Mouse (Mus musculus) large intestine, adult 2 months (tissue): ENCODE results near the gene Igflr1. TPM values are rescaled to one million over a fixed set of nuclear protein-coding genes. Genes with fewer than 3 reads are reported as not detected.
A peak's percentile ranks its signal among the peaks of the same experiment; 100 is the strongest.

Experiments
- DNase-seq: peaks from one replicate; pipeline ENCODE4 v3.0.0-alpha.2; 2012; ENCODE audit warnings: low read depth, low spot score
- WGBS: fragments of 180-500 bp; shearing (Covaris S2); methylation state at CpG from one replicate; pipeline ENCODE4 v1.1.7; 2018; 5-methylcytosine and 5-hydroxymethylcytosine counted together
- polyA plus RNA-seq: library from polyadenylated mRNA; depleted of rRNA; stranded (reverse); fragments of >200 nt; gene quantifications from 2 replicates; pipeline ENCODE4 v1.2.3, GENCODE M21; 2012; rRNA removed

Gene Igflr1
- polyA plus RNA-seq: 9.2 and 10.3 TPM in 2 replicates

DNA sequence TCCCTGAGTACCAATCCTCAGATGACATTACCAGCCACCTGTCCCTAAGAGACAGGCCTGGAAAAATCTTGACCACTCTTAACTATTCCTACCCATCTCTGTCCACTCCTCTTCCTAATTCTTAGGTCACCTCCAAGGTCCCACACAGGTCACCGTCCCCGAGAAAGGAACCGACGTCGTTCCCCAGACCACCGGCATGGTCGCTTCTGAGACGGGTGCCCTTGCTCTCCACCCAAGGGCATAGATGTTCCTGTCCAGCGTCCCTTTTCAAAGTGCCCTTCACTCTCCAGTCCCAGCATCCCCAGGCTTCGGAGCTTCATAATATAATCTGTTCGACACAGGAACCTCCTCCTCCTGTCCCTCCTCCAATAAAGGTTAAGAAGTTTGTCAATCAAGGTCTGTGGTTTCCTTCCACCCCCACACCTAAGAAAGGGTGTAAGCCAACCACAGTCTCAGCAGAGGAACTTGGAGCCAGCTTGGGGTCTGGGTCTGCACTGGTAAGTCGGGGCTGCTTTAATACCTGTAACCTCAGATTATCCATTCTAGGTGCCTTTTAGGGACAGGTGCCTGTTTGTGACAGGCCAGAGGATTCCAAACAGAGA lies at the start of gene Igflr1:
Igflr1 (plus strand) TSS at position 458 of the 602 bp plus-strand sequence.
- WGBS: 95% methylated on average over 12 of the region's 12 CpGs
- no peak for DNase-seq

DNA sequence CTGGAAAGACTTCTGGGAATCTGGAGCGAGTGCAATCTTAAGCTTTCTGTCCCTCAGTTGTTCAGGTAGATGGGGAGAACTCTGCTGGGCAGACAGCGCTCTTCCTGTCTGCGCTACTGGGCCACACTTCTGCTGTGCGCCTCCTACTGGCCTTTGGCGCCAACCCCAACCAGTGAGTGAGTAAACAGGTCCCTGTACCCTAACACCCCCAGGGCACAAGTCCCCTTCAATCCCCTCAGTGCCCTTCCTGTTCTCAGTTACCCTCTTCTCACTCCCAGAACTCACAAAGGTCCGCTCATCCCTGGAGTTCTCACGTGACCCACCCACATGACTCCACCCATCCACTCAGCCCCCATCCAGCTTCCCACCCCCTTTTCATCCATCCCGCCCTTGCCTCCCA lies 46.9 kb upstream of the Igflr1 start:
- no peak for DNase-seq
- WGBS: 34% methylated on average over 8 of the region's 8 CpGs

DNA sequence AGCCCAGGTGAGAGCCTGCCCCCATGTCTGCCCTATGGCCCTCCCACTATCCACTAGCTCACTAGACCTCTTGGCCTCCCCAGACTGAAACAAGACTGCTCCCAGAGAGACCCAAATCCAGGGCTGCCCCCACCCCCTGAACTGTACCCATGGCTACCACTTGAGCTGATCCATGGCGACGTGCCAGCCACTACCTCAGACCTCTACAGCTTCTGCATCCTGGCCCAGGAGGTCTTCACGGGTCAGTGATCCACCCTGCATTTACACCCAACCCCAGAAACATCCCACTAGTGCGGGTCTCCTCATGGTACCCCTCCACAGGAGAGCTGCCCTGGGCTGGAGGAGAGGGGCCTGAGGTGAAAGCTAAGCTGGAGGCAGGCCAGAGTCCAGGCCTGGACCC lies 44.8 kb upstream of the Igflr1 start:
- DNase-seq: no peak
- 64% methylated on average over 4 of the region's 4 CpGs for WGBS

DNA sequence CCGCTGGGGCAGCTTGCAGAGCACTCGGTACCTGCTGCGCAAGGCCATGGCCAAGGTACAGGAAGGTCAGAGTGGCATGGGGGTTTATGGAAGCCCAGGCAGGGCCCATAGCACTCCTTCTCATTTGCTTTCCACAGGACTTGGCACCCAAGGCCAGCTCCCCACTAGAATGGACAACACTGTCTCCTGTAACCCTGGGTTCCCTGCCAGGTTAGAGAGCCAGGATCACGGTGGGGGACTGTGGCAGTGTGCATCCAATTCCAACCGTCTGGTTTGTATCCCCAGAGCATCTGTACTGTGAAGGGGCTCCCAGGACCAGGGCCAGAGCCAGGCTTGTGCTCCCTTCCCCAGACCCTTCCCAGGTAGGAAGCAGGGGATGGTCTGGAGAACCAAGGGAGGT lies 44.4 kb upstream of the Igflr1 start:
- WGBS: 76% methylated on average over 5 of the region's 5 CpGs
- DNase-seq: no peak

DNA sequence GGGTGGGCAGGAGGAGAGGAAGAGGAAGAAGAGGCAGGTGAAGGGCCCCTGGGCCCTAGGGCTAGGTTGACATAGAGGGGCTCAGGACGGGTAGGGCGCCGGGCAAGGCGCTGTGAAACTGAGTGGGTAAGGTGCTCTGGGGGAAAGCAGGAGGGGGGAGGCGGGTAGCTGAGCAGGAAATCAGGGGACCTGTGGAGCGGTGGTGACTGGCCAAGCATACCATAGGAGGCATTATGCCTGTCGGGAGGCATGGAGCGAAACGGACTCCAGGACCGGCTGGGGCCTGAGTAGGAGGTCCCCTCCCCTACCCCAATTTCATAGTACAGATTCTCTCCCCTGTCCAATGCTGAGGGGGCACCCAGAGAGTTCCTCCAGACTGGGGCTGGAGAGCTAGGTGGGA lies 42.4 kb upstream of the Igflr1 start:
- no peak for DNase-seq
- WGBS: 94% methylated on average over 10 of the region's 10 CpGs

DNA sequence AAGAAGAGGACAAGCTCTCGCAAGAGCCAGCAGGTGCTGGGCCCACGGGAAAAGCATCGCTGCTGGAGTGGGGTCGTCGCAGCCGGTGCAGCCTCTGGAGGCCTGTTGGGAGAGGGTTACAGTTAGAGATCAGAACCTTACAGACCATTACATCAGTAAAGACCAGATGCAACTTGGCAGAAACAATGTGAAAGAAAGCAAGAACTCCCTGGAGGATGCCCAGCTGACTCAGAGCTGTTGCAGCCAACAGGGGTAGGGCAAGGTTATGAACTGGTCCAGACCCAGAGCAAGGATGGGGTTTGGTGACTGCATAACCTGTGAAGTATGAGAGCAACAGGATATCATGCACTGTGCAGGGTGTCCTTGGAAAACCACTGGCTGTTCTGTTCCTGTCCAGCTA lies 40.7 kb upstream of the Igflr1 start:
- DNase-seq: no peak
- WGBS: 87% methylated on average over 6 of the region's 6 CpGs

DNA sequence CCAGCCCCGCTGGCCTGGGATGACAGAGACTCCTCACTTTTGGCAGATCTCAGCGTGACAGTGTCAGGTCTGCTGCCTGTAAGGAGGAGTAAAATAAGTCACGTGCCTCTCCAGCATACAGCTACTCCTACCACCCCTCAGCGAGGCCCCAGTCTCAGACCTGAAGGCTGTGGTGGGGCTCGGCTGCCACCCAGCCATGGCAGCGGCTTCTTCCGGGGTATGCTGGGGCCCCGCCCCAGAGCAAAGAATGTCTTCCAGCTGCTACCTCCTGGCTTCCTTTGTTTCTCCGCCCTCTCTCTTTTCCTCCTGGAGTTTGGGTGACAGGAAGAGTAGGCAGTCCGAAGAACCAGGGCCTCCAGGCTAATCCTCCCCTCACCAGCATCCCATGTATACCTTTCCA lies 39.3 kb upstream of the Igflr1 start:
- no peak for DNase-seq
- WGBS: 27% methylated on average over 10 of the region's 10 CpGs

DNA sequence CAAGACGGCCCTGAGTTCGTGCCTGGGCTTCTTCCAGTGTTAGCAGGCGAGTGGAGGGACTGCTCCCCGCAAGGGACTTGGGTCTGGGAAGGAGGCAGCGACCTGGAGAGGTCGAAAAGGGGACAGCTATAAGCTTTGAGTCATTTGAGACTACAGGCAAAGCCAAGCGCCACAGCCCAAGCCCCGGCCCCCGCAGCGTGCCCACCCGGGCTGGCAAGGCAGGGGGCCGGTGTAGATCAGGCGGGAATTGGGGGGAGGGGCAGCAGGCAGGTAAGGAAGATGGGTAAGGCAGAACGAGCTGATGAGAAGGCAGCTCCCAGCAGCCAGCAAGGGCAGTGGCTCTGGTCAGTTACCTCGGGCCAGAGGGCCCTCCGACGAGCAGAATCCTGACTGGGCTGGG lies 38.8 kb upstream of the Igflr1 start:
- WGBS: 49% methylated on average over 17 of the region's 17 CpGs
- no peak for DNase-seq

DNA sequence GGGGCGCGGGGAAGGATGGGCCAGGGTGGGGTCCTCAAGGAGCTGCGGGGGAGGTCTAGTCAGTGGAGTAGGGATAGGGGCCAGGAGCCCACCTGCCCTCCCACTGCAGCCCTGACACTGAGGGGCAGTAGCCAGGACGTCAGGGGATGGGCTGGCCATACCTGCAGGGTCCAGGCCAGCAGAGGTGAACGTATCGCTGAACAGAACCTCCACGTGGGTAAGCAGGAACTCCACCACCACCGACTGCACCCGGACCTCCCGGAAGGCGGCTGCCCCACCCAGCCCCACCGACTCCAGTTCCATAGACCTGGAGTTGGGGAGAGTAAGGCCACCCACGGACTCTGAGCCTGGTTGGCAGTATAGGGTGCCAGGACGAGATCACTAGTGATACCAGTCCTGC lies 38.2 kb upstream of the Igflr1 start:
- DNase-seq: no peak
- WGBS: 87% methylated on average over 14 of the region's 14 CpGs

DNA sequence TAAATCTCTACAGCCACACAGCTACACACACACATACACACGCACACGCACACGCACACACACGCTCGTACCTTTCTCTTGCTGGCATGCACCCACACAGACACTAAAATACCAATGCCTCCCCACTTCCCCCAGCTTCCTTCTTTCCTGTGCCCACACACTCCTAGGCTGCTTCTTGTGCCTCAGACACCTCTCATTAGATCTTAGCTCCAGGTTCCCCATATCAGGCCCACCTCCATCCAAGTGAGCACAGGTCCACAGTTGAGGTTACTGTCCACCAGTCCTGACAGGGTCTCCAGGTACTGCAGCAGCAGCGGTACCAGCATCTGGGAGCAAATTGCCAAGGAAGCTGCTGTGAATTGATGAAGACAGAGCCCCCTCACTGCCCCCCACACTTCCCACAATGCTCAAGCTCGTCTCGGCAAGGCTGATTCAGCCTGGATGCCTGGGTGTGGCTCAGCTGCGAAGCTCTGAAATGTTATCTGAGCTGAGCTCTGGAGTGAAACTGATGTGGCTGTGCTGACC lies 33.9 kb upstream of the Igflr1 start:
- no peak for DNase-seq
- 89% methylated on average over 9 of the region's 9 CpGs for WGBS

DNA sequence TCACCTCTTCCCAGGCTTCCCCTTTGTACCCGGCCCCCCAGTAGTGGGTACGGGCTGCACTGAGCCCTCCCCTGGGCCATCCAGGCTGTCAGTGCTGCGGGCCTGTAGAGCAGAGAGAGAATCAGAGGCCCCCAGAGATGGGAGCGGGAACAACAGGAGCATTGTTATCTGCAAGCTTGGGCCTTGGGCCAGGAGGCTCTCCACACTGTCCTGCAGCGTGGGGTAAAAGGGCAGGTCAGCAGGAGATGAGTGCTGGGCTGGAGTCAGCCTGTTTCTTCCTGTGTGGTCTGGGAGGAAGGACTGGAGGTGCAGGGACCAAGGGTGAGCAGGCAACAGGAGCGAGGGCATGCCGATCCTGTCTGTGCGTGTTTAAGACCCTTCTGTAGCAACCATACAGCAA lies 32.3 kb upstream of the Igflr1 start:
- 73% methylated on average over 8 of the region's 8 CpGs for WGBS

DNA sequence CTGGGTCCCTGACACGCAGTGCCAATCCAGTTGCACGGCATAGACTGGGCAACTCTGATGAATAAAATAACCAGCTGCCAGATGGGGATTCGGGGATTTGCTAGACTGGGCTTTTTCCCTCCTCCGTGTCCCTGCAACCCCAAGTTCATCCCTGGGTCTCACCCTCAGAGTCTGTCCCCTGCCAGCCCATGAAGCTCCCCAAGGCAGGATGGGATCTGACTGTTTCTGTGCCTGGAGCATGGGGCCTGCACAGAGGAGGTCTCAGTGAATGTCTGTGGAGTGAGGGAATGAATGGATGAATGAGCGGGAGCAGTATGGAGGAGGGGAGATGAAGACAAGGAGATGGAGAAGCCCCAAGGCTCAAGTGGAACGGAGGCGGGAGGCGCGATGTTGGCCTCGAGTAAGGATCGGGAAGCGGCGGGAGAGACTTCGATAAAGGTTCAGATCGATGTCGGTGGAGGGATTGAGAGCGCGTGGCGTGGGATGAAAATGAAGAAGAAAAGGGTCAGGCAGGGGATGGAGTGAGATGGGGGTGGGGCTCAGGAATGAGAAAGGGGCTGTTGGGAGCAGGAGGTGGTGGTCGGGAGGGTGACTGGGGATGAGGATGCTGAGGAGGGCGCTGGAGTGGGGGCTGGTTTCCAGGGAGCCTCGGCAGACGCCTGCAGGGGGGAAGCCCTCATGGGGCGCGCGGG lies 31.1 kb upstream of the Igflr1 start:
- DNase-seq: no peak
- WGBS: 28% methylated on average over 26 of the region's 26 CpGs

More for the DNA sequence above, 32.3 kb upstream of the Igflr1 start:
- no peak for DNase-seq

DNA sequence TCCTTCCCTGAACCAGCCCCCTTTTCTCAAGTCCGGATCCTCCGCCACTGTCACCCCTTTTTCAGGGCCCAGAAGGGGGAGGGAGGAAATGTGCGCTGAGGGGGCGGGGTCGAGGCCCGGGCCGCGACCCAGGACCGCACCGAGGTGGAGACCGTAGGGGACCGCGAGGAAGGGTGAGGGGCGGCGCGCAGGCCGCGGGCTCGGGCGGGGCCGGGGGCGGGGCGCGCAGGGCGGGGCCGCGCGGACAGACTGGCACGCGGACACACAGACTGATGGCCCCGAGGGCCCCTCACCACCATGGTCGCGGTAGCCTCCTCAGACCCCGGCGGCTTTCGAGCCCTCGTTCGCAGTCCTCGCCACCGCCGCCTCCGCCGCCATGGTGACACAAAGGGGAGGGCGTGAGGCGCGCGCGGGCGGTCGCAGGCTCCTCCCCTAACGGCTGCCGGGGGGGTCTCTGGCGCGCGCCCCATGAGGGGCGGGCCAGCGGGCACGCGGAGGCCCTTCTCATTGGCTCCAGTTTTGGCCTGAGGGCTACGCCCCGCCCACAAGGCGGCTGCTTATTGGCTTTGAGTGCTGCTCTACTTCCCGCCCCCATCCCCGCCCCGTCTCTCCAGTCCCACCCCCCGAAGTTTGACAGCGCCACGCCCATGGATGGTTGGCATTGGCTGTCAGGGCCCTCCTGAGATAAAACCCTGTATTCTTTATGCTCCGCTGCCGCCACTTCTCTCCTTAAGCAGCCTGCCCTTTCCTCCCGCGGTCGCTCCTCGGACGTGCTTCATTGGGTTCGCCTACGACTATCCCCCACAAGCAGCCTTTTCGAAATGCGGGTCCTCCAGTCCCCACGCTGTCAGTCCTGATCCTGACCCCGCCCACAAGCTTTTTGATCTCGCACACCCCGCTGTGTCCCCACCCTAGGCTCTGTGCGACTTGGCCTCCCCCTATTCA lies 30.3 kb upstream of the Igflr1 start, which contains the start of gene Arhgap33:
Arhgap33 (minus strand) TSS at position 428 of the 945 bp plus-strand sequence.
- peak; percentile 83 for DNase-seq
- under 1% methylated on average over 84 of the region's 84 CpGs for WGBS

DNA sequence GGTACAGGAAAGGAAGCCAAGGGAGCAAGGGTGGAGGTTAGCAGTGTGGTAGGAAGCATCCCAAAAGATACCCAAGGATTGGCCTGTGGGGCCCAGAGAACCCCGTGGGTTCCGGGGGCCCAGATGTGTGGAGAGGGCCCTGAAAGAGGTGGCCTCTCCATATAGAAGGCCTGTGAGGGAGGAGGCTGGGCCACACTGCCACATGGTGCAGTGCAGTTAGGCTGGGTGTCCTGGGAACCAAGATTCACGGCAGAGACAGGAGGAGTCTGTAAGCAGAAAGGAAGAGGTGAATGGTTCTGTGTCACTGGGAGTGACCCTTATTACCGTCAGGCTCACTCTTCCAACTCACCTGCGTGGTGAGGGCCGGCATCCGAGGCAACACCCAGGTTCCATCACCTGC lies 24.7 kb upstream of the Igflr1 start:
- DNase-seq: no peak
- WGBS: 93% methylated on average over 7 of the region's 7 CpGs

DNA sequence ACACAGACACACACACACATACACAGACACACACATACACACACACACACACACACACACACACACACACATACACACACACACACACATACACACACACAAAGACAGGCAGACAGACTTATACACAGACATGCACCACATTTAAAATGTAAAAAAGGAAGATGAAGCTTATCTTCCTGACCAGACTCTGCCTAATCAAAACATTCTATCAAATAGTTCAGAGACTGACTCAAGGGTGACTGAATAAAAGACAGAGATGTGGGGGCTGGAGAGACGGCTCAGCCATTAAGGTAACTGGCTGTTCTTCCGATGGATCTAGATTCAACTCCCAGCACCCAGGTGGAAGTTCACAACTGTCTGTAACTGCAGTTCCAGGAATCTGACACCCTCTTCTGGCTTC lies 20.9 kb upstream of the Igflr1 start:
- no peak for DNase-seq
- 92% methylated on average over 2 of the region's 2 CpGs for WGBS

DNA sequence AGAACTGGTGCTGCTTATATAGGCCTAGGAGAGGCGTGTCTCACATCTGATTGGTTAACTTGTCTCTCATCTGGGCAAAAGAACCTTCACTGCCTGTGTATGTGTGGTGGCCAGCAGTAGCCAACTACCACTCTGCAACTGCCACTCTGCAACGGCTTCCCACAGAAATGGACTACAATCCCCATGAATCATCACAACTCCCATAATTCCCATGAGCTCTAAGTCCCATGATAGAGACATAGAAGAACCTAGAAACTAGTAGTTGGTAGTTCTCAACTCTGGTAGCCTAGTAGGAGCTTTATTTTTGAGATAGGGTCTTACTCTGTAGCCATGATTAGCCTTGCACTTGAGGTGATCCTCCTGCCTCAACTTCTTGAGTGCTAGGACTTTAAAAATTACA lies 15.3 kb upstream of the Igflr1 start:
- DNase-seq: no peak
- 84% methylated on average over 2 of the region's 2 CpGs for WGBS

DNA sequence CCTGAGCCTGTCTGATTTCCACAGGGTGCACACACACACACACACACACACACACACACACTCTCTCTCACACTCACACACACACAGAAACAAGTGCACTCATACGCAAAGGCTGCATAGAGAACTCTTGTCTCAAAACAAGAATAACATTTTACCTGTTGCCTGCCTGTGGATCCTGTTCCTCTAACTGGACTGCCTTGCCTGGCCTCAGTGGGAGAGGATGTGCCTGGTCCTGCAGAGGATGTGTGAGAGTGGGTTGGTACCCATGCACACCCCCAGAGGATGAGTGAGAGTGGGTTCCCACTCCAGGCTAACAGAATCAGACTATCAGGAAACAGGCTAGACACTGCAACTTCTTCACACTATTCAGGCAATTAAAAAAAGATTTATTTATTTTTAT lies 14.6 kb upstream of the Igflr1 start:
- WGBS: 97% methylated on average over 1 of the region's 1 CpGs
- no peak for DNase-seq

DNA sequence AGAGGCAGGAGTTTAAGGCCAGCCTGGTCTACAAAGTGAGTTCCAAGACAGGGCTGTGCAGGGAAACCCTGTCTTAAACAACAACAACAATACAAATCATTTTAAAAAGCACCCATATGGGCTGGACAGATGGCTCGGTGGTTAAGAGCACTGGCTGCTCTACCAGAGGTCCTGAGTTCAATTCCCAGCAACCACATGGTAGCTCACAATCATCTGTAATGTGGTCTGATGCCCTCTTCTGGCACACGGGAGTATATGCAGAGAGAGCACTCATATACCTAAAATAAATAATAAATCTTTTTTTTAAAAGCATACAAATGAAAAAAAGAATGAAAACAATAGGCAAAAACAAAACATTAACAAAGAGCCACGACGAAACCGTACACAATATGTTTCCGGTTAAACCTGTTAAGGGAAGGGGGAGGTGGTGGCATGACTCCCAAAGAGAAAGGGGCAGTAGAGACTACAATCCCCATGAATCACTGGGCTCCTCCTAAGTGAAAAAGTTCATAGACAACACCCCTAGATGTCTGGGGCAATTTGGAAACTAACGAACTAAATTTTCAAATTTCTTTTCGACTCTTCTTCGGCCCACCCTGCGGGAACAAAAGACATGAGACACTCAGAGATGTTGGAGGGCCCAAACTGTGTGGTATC lies 13.7 kb upstream of the Igflr1 start:
- WGBS: 2% methylated on average over 10 of the region's 10 CpGs

DNA sequence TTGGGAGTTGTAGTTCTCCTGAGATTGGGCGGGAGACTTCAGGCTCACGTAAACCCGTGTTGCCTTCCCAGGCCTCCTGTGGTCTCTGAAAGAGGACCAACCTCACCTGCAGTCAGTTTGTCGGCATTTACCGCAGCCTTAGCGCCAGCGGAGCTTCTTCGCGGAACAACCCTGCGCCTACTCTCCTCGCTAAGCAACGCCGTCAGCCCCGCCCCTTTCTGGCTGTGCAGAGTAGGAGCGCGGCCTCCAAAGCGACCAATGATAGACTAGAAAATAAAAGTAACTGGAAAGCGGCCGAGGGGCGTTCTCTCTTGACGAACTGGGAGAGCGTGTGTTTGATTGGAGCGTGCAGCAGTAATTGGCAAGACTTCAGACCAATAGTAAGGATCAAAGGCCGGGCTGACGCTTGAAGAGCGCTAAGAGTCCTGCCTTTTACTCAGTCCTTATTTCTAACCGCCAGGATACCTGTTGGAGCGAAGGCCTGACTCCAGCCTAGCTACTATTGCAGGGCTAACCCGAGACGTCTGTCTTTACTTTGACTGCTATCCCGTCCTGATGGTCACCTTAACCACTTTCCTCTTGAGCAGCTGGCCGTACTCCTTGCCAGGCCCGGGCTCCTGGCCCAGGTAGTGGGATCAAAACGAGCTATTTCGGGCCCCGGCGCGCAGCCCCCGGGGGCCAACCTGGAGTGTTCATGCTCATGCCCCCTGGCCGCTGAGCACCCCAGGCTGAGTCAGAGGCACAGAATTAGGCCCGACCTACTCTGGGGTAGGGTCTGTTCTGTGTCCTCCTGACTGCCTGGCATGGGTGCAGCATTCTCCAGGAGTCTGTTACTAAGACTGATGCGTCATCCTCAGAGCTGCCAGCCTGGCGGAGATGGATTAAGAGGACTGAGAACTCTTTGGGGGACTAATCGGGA lies 12.9 kb upstream of the Igflr1 start, which contains the start of the genes Hspb6 and Proser3:
Hspb6 (plus strand) TSS at position 77 of the 919 bp plus-strand sequence.
Proser3 (minus strand) TSS at position 198 of the 919 bp plus-strand sequence.
- WGBS: under 1% methylated on average over 44 of the region's 44 CpGs
- DNase-seq: peak; percentile 98

More for the DNA sequence above, 13.7 kb upstream of the Igflr1 start:
- DNase-seq: no peak
